In genomic region chr15:83772460-83772859, GRCm38 (mm10) we compare ENCODE assay signal across 8 mouse cellular contexts. TPM values are rescaled to one million over a fixed set of nuclear protein-coding genes. Genes with fewer than 3 reads are reported as not detected.
DNase-seq lines count a peak whose midpoint lies in the region; ATAC-seq and TF ChIP-seq lines count a peak whose summit lies in the region.

No protein-coding gene starts in this region.

- no peaks in the 10 kb centered on the region for H3K36me3 ChIP-seq in forebrain, embryonic 15.5 days
- H3K36me3 ChIP-seq in forebrain, embryonic 12.5 days (replicated peaks) = no peaks in the 10 kb centered on the region
- no peaks in the 10 kb centered on the region for H3K36me3 ChIP-seq in midbrain, postnatal 0 days (ENCODE audit: insufficient read depth, low read length)
- no peaks in the 10 kb centered on the region for H3K36me3 ChIP-seq in midbrain, embryonic 10.5 days
- no peaks in the 10 kb centered on the region for H3K36me3 ChIP-seq in midbrain, embryonic 13.5 days

- H3K4me1 ChIP-seq in forebrain, embryonic 15.5 days = peaks cover 41% of the 10 kb centered on the region
- H3K4me1 ChIP-seq in forebrain, embryonic 12.5 days = peaks cover 3% of the 10 kb centered on the region; the same call in 1 of the 2 replicates
- no peaks in the 10 kb centered on the region for H3K4me1 ChIP-seq in midbrain, postnatal 0 days (ENCODE audit: insufficient read depth, low read length)
- H3K4me1 ChIP-seq in midbrain, embryonic 10.5 days = peaks cover 19% of the 10 kb centered on the region
- 0 out of 2 replicates have a peak, but pooled peaks cover 2% of the 10 kb centered on the region for H3K4me1 ChIP-seq in midbrain, embryonic 13.5 days (replicated peaks)

- DNase-seq in midbrain, postnatal 0 days (ENCODE audit: low spot score) = peak; percentile 60
- no peak for DNase-seq in midbrain, embryonic 10.5 days (ENCODE audit: low spot score)
- DNase-seq in heart, adult 8-10 months (ENCODE audit: low spot score) = peak; percentile 29
- peak; percentile 10 for DNase-seq in lung, postnatal 25 days (ENCODE audit: low spot score)
- no peak for DNase-seq in urinary bladder, postnatal 10 days (ENCODE audit: low spot score)

- no peak for TF ChIP-seq CTCF in midbrain, postnatal 0 days (IDR thresholded peaks at IDR 0.05)

- ATAC-seq in forebrain, embryonic 15.5 days (replicated peaks) = 0 out of 2 replicates have a peak, but pooled peaks have one; percentile 9
- no peak for ATAC-seq in forebrain, embryonic 12.5 days (ENCODE audit: low FRiP score)
- ATAC-seq in midbrain, postnatal 0 days (ENCODE audit: low FRiP score) = no peak
- no peak for ATAC-seq in midbrain, embryonic 13.5 days

- WGBS in forebrain, embryonic 15.5 days = 43% methylated on average over 5 of the region's 5 CpGs
- 77% methylated on average over 5 of the region's 5 CpGs for WGBS in forebrain, embryonic 12.5 days
- 56% methylated on average over 5 of the region's 5 CpGs for WGBS in midbrain, postnatal 0 days
- 89% methylated on average over 5 of the region's 5 CpGs for WGBS in midbrain, embryonic 10.5 days
- 78% methylated on average over 5 of the region's 5 CpGs for WGBS in midbrain, embryonic 13.5 days

- H3K27me3 ChIP-seq in forebrain, embryonic 15.5 days = no peaks in the 10 kb centered on the region
- H3K27me3 ChIP-seq in forebrain, embryonic 12.5 days = peaks cover 20% of the 10 kb centered on the region
- H3K27me3 ChIP-seq in midbrain, postnatal 0 days (ENCODE audit: insufficient read depth, low read length) = 0 out of 2 replicates have a peak, but pooled peaks cover 3% of the 10 kb centered on the region
- H3K27me3 ChIP-seq in midbrain, embryonic 10.5 days (ENCODE audit: low read depth, poor library complexity, severe bottlenecking) = peaks cover 33% of the 10 kb centered on the region
- H3K27me3 ChIP-seq in midbrain, embryonic 13.5 days = 0 out of 2 replicates have a peak, but pooled peaks cover 14% of the 10 kb centered on the region

- no peak overlapping the region for H3K9ac ChIP-seq in forebrain, embryonic 15.5 days (replicated peaks)
- H3K9ac ChIP-seq in forebrain, embryonic 12.5 days = no peak overlapping the region
- H3K9ac ChIP-seq in midbrain, postnatal 0 days (replicated peaks; ENCODE audit: low read length, poor library complexity, severe bottlenecking) = no peak overlapping the region
- H3K9ac ChIP-seq in midbrain, embryonic 13.5 days (replicated peaks) = no peak overlapping the region

- H3K27ac ChIP-seq in forebrain, embryonic 15.5 days (replicated peaks) = peak overlapping the region; percentile 82
- H3K27ac ChIP-seq in forebrain, embryonic 12.5 days = no peak overlapping the region
- no peak overlapping the region for H3K27ac ChIP-seq in midbrain, postnatal 0 days (ENCODE audit: low read depth, low read length)
- H3K27ac ChIP-seq in midbrain, embryonic 10.5 days (replicated peaks) = no peak overlapping the region
- no peak overlapping the region for H3K27ac ChIP-seq in midbrain, embryonic 13.5 days

- no peak overlapping the region for H3K4me2 ChIP-seq in forebrain, embryonic 15.5 days (replicated peaks)
- no peak overlapping the region for H3K4me2 ChIP-seq in forebrain, embryonic 12.5 days
- no peak overlapping the region for H3K4me2 ChIP-seq in midbrain, postnatal 0 days (ENCODE audit: low read depth, low read length, poor library complexity, severe bottlenecking)
- no peak overlapping the region for H3K4me2 ChIP-seq in midbrain, embryonic 13.5 days (replicated peaks)

- no peak overlapping the region for H3K4me3 ChIP-seq in forebrain, embryonic 15.5 days
- no peak overlapping the region for H3K4me3 ChIP-seq in forebrain, embryonic 12.5 days (replicated peaks)
- no peak overlapping the region for H3K4me3 ChIP-seq in midbrain, postnatal 0 days (ENCODE audit: low read depth, low read length)
- H3K4me3 ChIP-seq in midbrain, embryonic 10.5 days = no peak overlapping the region
- H3K4me3 ChIP-seq in midbrain, embryonic 13.5 days (replicated peaks) = no peak overlapping the region

- no peaks in the 10 kb centered on the region for H3K9me3 ChIP-seq in forebrain, embryonic 15.5 days
- no peaks in the 10 kb centered on the region for H3K9me3 ChIP-seq in forebrain, embryonic 12.5 days
- H3K9me3 ChIP-seq in midbrain, postnatal 0 days (ENCODE audit: low read length) = no peaks in the 10 kb centered on the region
- H3K9me3 ChIP-seq in midbrain, embryonic 10.5 days (replicated peaks) = no peaks in the 10 kb centered on the region
- no peaks in the 10 kb centered on the region for H3K9me3 ChIP-seq in midbrain, embryonic 13.5 days

RNA-seq across cellular contexts. Expression of gene Mpped1, which starts 6.8 kb away (rescaled TPM):
- 323 and 347 TPM in 2 replicates for polyA plus RNA-seq in forebrain, embryonic 15.5 days (2015; fragmentation: Nextera tagmentation; extraction: Ambion mirVana)
- polyA plus RNA-seq in forebrain, embryonic 12.5 days (2016; fragmentation: Nextera tagmentation; extraction: Ambion mirVana) = 30.6 and 41.1 TPM in 2 replicates
- 41.1 and 48.0 TPM in 2 replicates for total RNA-seq in midbrain, postnatal 0 days (2014; rRNA removed)
- polyA plus RNA-seq in midbrain, postnatal 0 days (2015; fragmentation: Nextera tagmentation; extraction: Ambion mirVana) = 18.1 and 20.3 TPM in 2 replicates
- 8.4 and 10.7 TPM in 2 replicates for polyA plus RNA-seq in midbrain, embryonic 10.5 days (2016; fragmentation: Nextera tagmentation; extraction: Ambion mirVana)
- not detected for total RNA-seq in heart, adult 8-10 months (2022)
- 10.0 and 18.2 TPM in 2 replicates for polyA plus RNA-seq in midbrain, embryonic 13.5 days (2015; fragmentation: Nextera tagmentation; extraction: Ambion mirVana)

RNA-seq across cellular contexts. Expression of gene Scube1, which starts 47.6 kb away (rescaled TPM):
- 17.9 and 20.9 TPM in 2 replicates for polyA plus RNA-seq in forebrain, embryonic 15.5 days (2015; fragmentation: Nextera tagmentation; extraction: Ambion mirVana)
- 17.9 and 20.4 TPM in 2 replicates for polyA plus RNA-seq in forebrain, embryonic 12.5 days (2016; fragmentation: Nextera tagmentation; extraction: Ambion mirVana)
- 14.9 and 19.9 TPM in 2 replicates for total RNA-seq in midbrain, postnatal 0 days (2014; rRNA removed)
- polyA plus RNA-seq in midbrain, postnatal 0 days (2015; fragmentation: Nextera tagmentation; extraction: Ambion mirVana) = 4.7 TPM in 2 replicates
- polyA plus RNA-seq in midbrain, embryonic 10.5 days (2016; fragmentation: Nextera tagmentation; extraction: Ambion mirVana) = 64.4 and 74.8 TPM in 2 replicates
- total RNA-seq in heart, adult 8-10 months (2022) = under 1 TPM; 0.59 to 0.97 (median 0.84) TPM
- polyA plus RNA-seq in midbrain, embryonic 13.5 days (2015; fragmentation: Nextera tagmentation; extraction: Ambion mirVana) = 15.5 and 16.7 TPM in 2 replicates

Comparison
In these comparisons a context has a peak if more than half of its experiments do, and no peak if none do; other contexts are left out.
1. DNase-seq: peak in midbrain, postnatal 0 days (single experiment), heart, adult 8-10 months (single experiment) and lung, postnatal 25 days (single experiment); none in midbrain, embryonic 10.5 days (single experiment) and urinary bladder, postnatal 10 days (single experiment).